Mouse (Mus musculus) embryonic fibroblast, embryonic 13.5 days (primary cell): Measurements from ENCODE around the gene Klhl26.

Source experiments
- CTCF ChIP-seq: IDR thresholded peaks from 2 replicates; pipeline ENCODE4 v1.5.1; 2011; ENCODE audit warnings: mild to moderate bottlenecking, control low read depth, low read length, moderate library complexity, borderline replicate concordance; ENCODE audit not compliant: insufficient read depth
- POLR2A ChIP-seq: IDR thresholded peaks from 2 replicates; pipeline ENCODE4 v1.6.1; 2011; ENCODE audit warnings: low read depth, mild to moderate bottlenecking, control low read depth, low read length, moderate library complexity

DNA sequence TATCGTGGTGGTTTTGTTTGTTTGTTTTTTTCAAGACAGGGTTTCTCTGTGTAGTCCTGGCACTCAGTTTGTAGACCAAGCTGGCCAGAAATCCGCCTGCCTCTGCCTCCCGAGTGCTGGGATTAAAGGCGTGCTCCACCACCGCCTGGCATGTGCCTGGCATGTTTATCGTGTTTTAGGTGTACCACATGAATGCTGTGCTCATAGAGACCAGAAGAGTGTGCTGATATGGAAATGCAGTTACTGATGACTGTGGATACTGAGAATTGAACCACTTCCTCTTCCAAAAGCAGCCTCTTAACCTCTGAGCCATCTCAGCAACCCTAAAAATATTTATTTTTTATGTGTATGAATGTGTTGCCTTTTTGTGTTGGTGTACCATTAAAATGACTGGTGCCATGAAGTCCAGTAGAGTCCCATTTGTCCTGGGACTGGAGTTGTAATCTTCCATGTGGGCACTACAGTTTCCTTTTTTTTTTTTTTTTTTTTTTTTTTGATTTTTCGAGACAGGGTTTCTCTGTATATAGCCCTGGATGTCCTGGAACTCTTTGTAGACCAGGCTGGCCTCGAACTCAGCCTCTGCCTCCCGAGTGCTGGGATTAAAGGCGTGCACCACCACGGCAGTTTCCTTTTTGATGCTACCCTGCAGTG is 35.6 kb upstream of the Klhl26 start:
- no peak for TF ChIP-seq POLR2A
- TF ChIP-seq CTCF, result no peak
